ENCODE assay signal across 28 mouse cellular contexts in the genomic region with DNA sequence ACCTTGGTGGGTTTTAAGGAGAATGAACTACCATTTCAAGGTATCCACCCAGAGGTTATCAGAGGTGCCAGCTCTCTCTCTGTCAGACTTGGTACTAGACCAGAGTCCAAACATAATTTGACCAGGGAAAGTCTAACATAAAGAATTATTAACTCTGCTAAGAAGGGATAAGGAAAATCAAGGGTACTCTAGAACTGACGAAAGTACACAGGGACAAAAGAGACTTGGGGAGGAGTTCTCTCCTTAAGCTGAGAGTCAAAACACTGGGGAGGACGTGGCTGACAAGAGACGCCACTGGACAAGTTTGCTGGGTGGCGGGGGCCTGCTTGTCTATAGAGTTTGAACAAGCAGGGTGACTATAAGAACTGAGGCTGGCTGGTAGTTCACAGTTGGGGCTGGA. TPM values are rescaled to one million over a fixed set of nuclear protein-coding genes. Genes with fewer than 3 reads are reported as not detected.
DNase-seq lines count a peak whose midpoint lies in the region; ATAC-seq and TF ChIP-seq lines count a peak whose summit lies in the region.
"Had no signal": no experiment of that assay in that cellular context is flagged by ENCODE, and none has a peak within 500 bp of the region (broad histone marks: within the 10 kb centered on the region; RNA-seq: fewer than 3 reads in every experiment).

No protein-coding gene starts in this region.

- no peaks in the 10 kb centered on the region for H3K36me3 ChIP-seq in kidney, adult 2 months (ENCODE audit: control insufficient read depth, insufficient read depth, low read length)
- H3K36me3 ChIP-seq in kidney, embryonic 16.5 days (ENCODE audit: insufficient read depth, low read length): no peaks in the 10 kb centered on the region
- no peaks in the 10 kb centered on the region for H3K36me3 ChIP-seq in lung, postnatal 0 days (ENCODE audit: insufficient read depth, low read length)
- H3K36me3 ChIP-seq in small intestine, adult 2 months (ENCODE audit: control insufficient read depth, insufficient read depth, low read length): no peaks in the 10 kb centered on the region
- no peaks in the 10 kb centered on the region for H3K36me3 ChIP-seq in stomach, postnatal 0 days (ENCODE audit: control insufficient read depth, insufficient read depth, low read length)
- H3K36me3 ChIP-seq: embryonic facial prominence, embryonic 12.5 days; embryonic facial prominence, embryonic 15.5 days; G1E; heart, embryonic 10.5 days; heart, embryonic 13.5 days; hindbrain, embryonic 15.5 days had no signal

- ATAC-seq in kidney, embryonic 16.5 days (ENCODE audit: low FRiP score, low TSS enrichment): no peak
- ATAC-seq in lung, postnatal 0 days: peak; percentile 62
- ATAC-seq in stomach, postnatal 0 days (ENCODE audit: low FRiP score, low TSS enrichment): no peak
- ATAC-seq: forebrain, embryonic 16.5 days; Patski had no signal

- 65% methylated on average over 4 of the region's 4 CpGs for WGBS in kidney, adult 2 months
- WGBS in kidney, embryonic 16.5 days: 78% methylated on average over 4 of the region's 4 CpGs
- WGBS in lung, postnatal 0 days: 56% methylated on average over 4 of the region's 4 CpGs
- 32% methylated on average over 4 of the region's 4 CpGs for WGBS in small intestine, adult 2 months
- 68% methylated on average over 4 of the region's 4 CpGs for WGBS in stomach, postnatal 0 days

- no peaks in the 10 kb centered on the region for H3K9me3 ChIP-seq in kidney, embryonic 16.5 days (ENCODE audit: low read length)
- H3K9me3 ChIP-seq in lung, postnatal 0 days (ENCODE audit: low read length): no peaks in the 10 kb centered on the region
- no peaks in the 10 kb centered on the region for H3K9me3 ChIP-seq in stomach, postnatal 0 days (ENCODE audit: control insufficient read depth, low read length)
- H3K9me3 ChIP-seq: embryonic facial prominence, embryonic 12.5 days; embryonic facial prominence, embryonic 15.5 days; G1E; heart, embryonic 10.5 days; heart, embryonic 13.5 days; hindbrain, embryonic 15.5 days had no signal

- TF ChIP-seq EP300 in lung, postnatal 0 days (IDR thresholded peaks at IDR 0.05): no peak
- no peak for TF ChIP-seq EP300 in stomach, postnatal 0 days (optimal IDR thresholded peaks at IDR 0.05)

- peaks cover 15% of the 10 kb centered on the region for H3K4me1 ChIP-seq in kidney, adult 2 months (ENCODE audit: control insufficient read depth, insufficient read depth, low read length)
- H3K4me1 ChIP-seq in kidney, embryonic 16.5 days (ENCODE audit: insufficient read depth, low read length): peaks cover 3% of the 10 kb centered on the region; the same call in 1 of the 2 replicates
- H3K4me1 ChIP-seq in lung, postnatal 0 days (ENCODE audit: insufficient read depth, low read depth, low read length): peaks cover 11% of the 10 kb centered on the region
- peaks cover 65% of the 10 kb centered on the region for H3K4me1 ChIP-seq in small intestine, adult 2 months (ENCODE audit: control insufficient read depth, insufficient read depth, insufficient read length, low read length)
- no peaks in the 10 kb centered on the region; the same call in none of the 2 replicates for H3K4me1 ChIP-seq in stomach, postnatal 0 days (replicated peaks; ENCODE audit: control insufficient read depth, insufficient read depth)
- H3K4me1 ChIP-seq: embryonic facial prominence, embryonic 12.5 days; embryonic facial prominence, embryonic 15.5 days; hindbrain, embryonic 15.5 days had no signal

- peak; percentile 48 for DNase-seq in kidney, adult 2 months
- DNase-seq in lung, postnatal 0 days (ENCODE audit: low spot score): peak; percentile 59
- no peak for DNase-seq in lung, postnatal 25 days (ENCODE audit: low spot score)
- no peak for DNase-seq in stomach, postnatal 0 days (ENCODE audit: low spot score)
- no peak for DNase-seq in thymus, postnatal 0 days (ENCODE audit: low spot score)
- no peak for DNase-seq in right cerebral cortex, postnatal 36 days (ENCODE audit: low spot score in 2 of 2)
- DNase-seq: adrenal gland, postnatal 10 days; adrenal gland, postnatal 36 days; cerebellum, adult 11 months; cerebellum, adult 2 months; cerebellum, adult 9-11 months; cerebellum, postnatal 25 days; gastrocnemius, postnatal 10 days; gastrocnemius, postnatal 36 days; heart, adult 2 months; heart, postnatal 14 days; heart, postnatal 4 days had no signal

- H3K4me3 ChIP-seq in kidney, adult 2 months (ENCODE audit: insufficient read depth, low read depth, low read length): no peak overlapping the region
- H3K4me3 ChIP-seq in kidney, embryonic 16.5 days (ENCODE audit: low read length): no peak overlapping the region
- H3K4me3 ChIP-seq in lung, postnatal 0 days (ENCODE audit: low read depth, low read length): no peak overlapping the region
- H3K4me3 ChIP-seq in small intestine, adult 2 months (ENCODE audit: low read depth, low read length): no peak overlapping the region
- H3K4me3 ChIP-seq in stomach, postnatal 0 days (ENCODE audit: low read depth, low read length): no peak overlapping the region
- H3K4me3 ChIP-seq: embryonic facial prominence, embryonic 12.5 days; embryonic facial prominence, embryonic 15.5 days; heart, adult 2 months; heart, embryonic 10.5 days; heart, embryonic 13.5 days; hindbrain, embryonic 15.5 days had no signal

- TF ChIP-seq POLR2A in kidney, adult 2 months (IDR thresholded peaks at IDR 0.05; ENCODE audit: low read depth, low read length): no peak
- TF ChIP-seq POLR2A in small intestine, adult 2 months (IDR thresholded peaks at IDR 0.05; ENCODE audit: low read depth, low read length): no peak

- TF ChIP-seq CTCF in kidney, adult 2 months (conservative IDR thresholded peaks at IDR 0.05; ENCODE audit: insufficient read depth, insufficient read length, low read depth, low read length): no peak
- no peak for TF ChIP-seq CTCF in lung, postnatal 0 days (IDR thresholded peaks at IDR 0.05)
- TF ChIP-seq CTCF in small intestine, adult 2 months (IDR thresholded peaks at IDR 0.05; ENCODE audit: extremely low read depth, insufficient read length, insufficient replicate concordance, low read depth, low read length): no peak
- no peak for TF ChIP-seq CTCF in stomach, postnatal 0 days (IDR thresholded peaks at IDR 0.05; ENCODE audit: low read depth)

- no peak overlapping the region for H3K27ac ChIP-seq in kidney, adult 2 months (ENCODE audit: insufficient read depth, low read depth, low read length)
- no peak overlapping the region for H3K27ac ChIP-seq in kidney, embryonic 16.5 days (ENCODE audit: low read length)
- H3K27ac ChIP-seq in lung, postnatal 0 days (ENCODE audit: low read length): no peak overlapping the region
- peak overlapping the region; percentile 99 for H3K27ac ChIP-seq in small intestine, adult 2 months (ENCODE audit: insufficient read depth, low read depth, low read length)
- peak overlapping the region; percentile 82 for H3K27ac ChIP-seq in stomach, postnatal 0 days (replicated peaks)
- H3K27ac ChIP-seq: embryonic facial prominence, embryonic 12.5 days; embryonic facial prominence, embryonic 15.5 days; heart, adult 2 months; heart, embryonic 13.5 days; hindbrain, embryonic 15.5 days had no signal

- no peak overlapping the region for H3K9ac ChIP-seq in kidney, embryonic 16.5 days (replicated peaks; ENCODE audit: low read length)
- no peak overlapping the region for H3K9ac ChIP-seq in lung, postnatal 0 days (replicated peaks; ENCODE audit: low read depth)
- no peak overlapping the region for H3K9ac ChIP-seq in stomach, postnatal 0 days (ENCODE audit: low read length)
- H3K9ac ChIP-seq: embryonic facial prominence, embryonic 12.5 days; embryonic facial prominence, embryonic 15.5 days; heart, embryonic 13.5 days; hindbrain, embryonic 15.5 days had no signal

- no peak overlapping the region for H3K4me2 ChIP-seq in kidney, embryonic 16.5 days (replicated peaks; ENCODE audit: low read depth, low read length)
- H3K4me2 ChIP-seq in lung, postnatal 0 days (replicated peaks; ENCODE audit: low read depth, low read length): no peak overlapping the region
- H3K4me2 ChIP-seq in stomach, postnatal 0 days (replicated peaks; ENCODE audit: low read depth): no peak overlapping the region
- H3K4me2 ChIP-seq: embryonic facial prominence, embryonic 12.5 days; embryonic facial prominence, embryonic 15.5 days; heart, embryonic 13.5 days; hindbrain, embryonic 15.5 days had no signal

- no peaks in the 10 kb centered on the region for H3K27me3 ChIP-seq in kidney, adult 2 months (replicated peaks; ENCODE audit: control insufficient read depth, insufficient read depth, low read length)
- H3K27me3 ChIP-seq in kidney, embryonic 16.5 days (ENCODE audit: insufficient read depth, low read length): no peaks in the 10 kb centered on the region
- H3K27me3 ChIP-seq in lung, postnatal 0 days (replicated peaks; ENCODE audit: insufficient read depth, low read length): no peaks in the 10 kb centered on the region
- no peaks in the 10 kb centered on the region for H3K27me3 ChIP-seq in small intestine, adult 2 months (ENCODE audit: control insufficient read depth, insufficient read depth, low read length)
- H3K27me3 ChIP-seq in stomach, postnatal 0 days (ENCODE audit: control insufficient read depth, insufficient read depth, low read length): no peaks in the 10 kb centered on the region
- H3K27me3 ChIP-seq: CH12.LX; embryonic facial prominence, embryonic 12.5 days; embryonic facial prominence, embryonic 15.5 days; hindbrain, embryonic 15.5 days; Patski had no signal

RNA-seq across cellular contexts. Expression of gene Coq2, which starts 28.4 kb away (rescaled TPM):
- polyA plus RNA-seq in kidney, adult 2 months (2012; rRNA removed): 100 and 111 TPM in 2 replicates
- 68.5 and 70.3 TPM in 2 replicates for polyA plus RNA-seq in kidney, embryonic 16.5 days (2015; fragmentation: Nextera tagmentation; extraction: Ambion mirVana)
- polyA plus RNA-seq in lung, postnatal 0 days (2015; fragmentation: Nextera tagmentation; extraction: Ambion mirVana): 34.3 and 35.5 TPM in 2 replicates
- 71.5 and 86.2 TPM in 2 replicates for polyA plus RNA-seq in small intestine, adult 2 months (2012; rRNA removed)
- polyA plus RNA-seq in stomach, postnatal 0 days (2015; fragmentation: Nextera tagmentation; extraction: Ambion mirVana): 52.1 and 52.3 TPM in 2 replicates
- 44.6 and 47.0 TPM in 2 replicates for polyA plus RNA-seq in thymus, postnatal 0 days (2015; fragmentation: Nextera tagmentation; extraction: Ambion mirVana)

Comparison
In these comparisons a context has a peak if more than half of its experiments do, and no peak if none do; other contexts are left out.
1. DNase-seq: peak in kidney, adult 2 months (single experiment) and lung, postnatal 0 days (single experiment); none in lung, postnatal 25 days (single experiment), stomach, postnatal 0 days (single experiment), thymus, postnatal 0 days (single experiment) and right cerebral cortex, postnatal 36 days (0 of 2).
2. H3K27ac ChIP-seq: peak in small intestine, adult 2 months (single experiment) and stomach, postnatal 0 days (single experiment); none in kidney, adult 2 months (single experiment), kidney, embryonic 16.5 days (single experiment) and lung, postnatal 0 days (single experiment).